Mouse (Mus musculus) midbrain, embryonic 12.5 days (tissue): ENCODE results near the gene Uqcrh. TPM values are rescaled to one million over a fixed set of nuclear protein-coding genes. Genes with fewer than 3 reads are reported as not detected.
A peak's percentile ranks its signal among the peaks of the same experiment; 100 is the strongest.

Experiments used
- ATAC-seq: fragments of 200-750 bp; cut with Nextera tagmentation; 2 replicates; pipeline ENCODE4 v1.8.0; 2017; ENCODE audit warnings: low read depth, moderate TSS enrichment, moderate library complexity; ENCODE audit not compliant: low FRiP score
- H3K27ac ChIP-seq: fragments of 300-500 bp; sonication (generic); replicated peaks from 2 replicates; pipeline ENCODE4 v1.5.1; 2016; ENCODE audit warnings: mild to moderate bottlenecking
- H3K27me3 ChIP-seq: fragments of 300-500 bp; sonication (generic); 2 replicates; pipeline ENCODE4 v1.6.1; 2016; ENCODE audit warnings: mild to moderate bottlenecking
- H3K36me3 ChIP-seq: fragments of 300-500 bp; sonication (generic); 2 replicates; pipeline ENCODE4 v1.6.1; 2016
- H3K4me1 ChIP-seq: fragments of 300-500 bp; sonication (generic); 2 replicates; pipeline ENCODE4 v1.6.1; 2016
- H3K4me2 ChIP-seq: fragments of 300-500 bp; sonication (generic); replicated peaks from 2 replicates; pipeline ENCODE4 v1.6.1; 2016; ENCODE audit warnings: mild to moderate bottlenecking, moderate library complexity
- H3K4me3 ChIP-seq: fragments of 300-500 bp; sonication (generic); 2 replicates; pipeline ENCODE4 v1.5.1; 2016; ENCODE audit warnings: mild to moderate bottlenecking
- H3K9ac ChIP-seq: fragments of 300-500 bp; sonication (generic); replicated peaks from 2 replicates; pipeline ENCODE4 v1.6.1; 2016; ENCODE audit warnings: mild to moderate bottlenecking, moderate library complexity
- H3K9me3 ChIP-seq: fragments of 300-500 bp; sonication (generic); 2 replicates; pipeline ENCODE4 v1.6.1; 2016; ENCODE audit warnings: mild to moderate bottlenecking
- WGBS: fragments of 180-500 bp; shearing (Covaris S2); methylation state at CpG from one replicate; pipeline ENCODE4 v1.1.7; 2016; 5-methylcytosine and 5-hydroxymethylcytosine counted together
- polyA plus RNA-seq: library from polyadenylated mRNA; unstranded; fragments of >200 nt; fragmentation: Nextera tagmentation; extraction: Ambion mirVana; gene quantifications from 2 replicates; pipeline ENCODE4 v1.2.1, GENCODE M21; 2016

Gene Uqcrh
- polyA plus RNA-seq, 1 experiment from 2014 or later = 380 TPM

DNA sequence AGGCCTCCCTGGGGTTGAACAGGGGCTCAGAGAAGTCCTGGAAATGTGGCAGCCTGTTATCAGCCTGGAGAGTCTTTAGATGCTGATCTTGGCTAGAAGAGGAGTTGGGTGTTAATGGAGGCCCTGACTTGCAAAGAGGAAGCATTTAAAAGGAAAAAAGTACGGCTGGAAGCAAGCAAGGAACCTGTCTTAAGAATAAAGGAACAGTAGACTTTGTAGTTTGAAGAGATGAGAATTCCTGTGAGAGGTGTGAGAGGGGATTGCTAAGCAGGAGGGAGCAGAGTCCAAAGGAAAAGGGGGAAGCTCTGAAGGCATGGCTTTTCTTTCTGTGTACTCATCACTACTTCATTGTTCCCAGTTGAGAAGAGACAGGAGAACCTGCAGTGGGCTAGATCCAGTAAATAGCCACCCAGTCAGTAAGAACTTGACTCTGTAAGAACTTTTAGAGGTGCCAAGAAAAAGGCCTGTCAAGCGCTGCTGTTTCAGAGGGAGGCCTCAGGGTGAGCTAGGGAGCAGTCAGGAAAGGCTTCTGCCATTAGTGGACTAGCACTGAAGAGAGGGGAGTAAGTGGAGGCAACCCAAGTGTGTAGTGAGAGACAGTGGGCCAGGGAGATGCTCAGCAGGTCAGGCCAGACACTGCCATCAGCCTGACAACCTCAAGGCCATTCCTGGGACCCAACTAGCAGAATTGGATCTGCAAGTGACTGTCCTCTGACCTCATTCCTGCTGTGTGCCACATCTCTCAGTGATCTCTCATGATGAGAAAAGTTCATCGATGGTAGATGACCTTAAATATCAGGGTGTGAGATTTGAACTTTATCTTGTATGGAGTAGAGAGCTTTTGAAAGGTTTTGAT lies 2.6 kb upstream of the Uqcrh start:
- no peaks in the 10 kb centered on the region for H3K27me3 ChIP-seq
- H3K4me1 ChIP-seq = peaks cover 29% of the 10 kb centered on the region
- H3K36me3 ChIP-seq = peaks cover 26% of the 10 kb centered on the region
- H3K9ac ChIP-seq = peak overlapping the region; percentile 94
- H3K27ac ChIP-seq = peak overlapping the region; percentile 98; the same call in 1 of the 2 replicates
- no peaks in the 10 kb centered on the region for H3K9me3 ChIP-seq
- H3K4me2 ChIP-seq = peak overlapping the region; percentile 95
- no peak for ATAC-seq
- peak overlapping the region; percentile 74 for H3K4me3 ChIP-seq
- WGBS = 67% methylated on average over 3 of the region's 3 CpGs

- Histone ChIP-seq H3K4me1 (peaks cover 29% of the 10 kb centered on the region), H3K27ac (peak overlapping the region; percentile 98), H3K9me3 (no peaks in the 10 kb centered on the region), H3K9ac (peak overlapping the region; percentile 94), H3K4me2 (peak overlapping the region; percentile 95), H3K4me3 (peak overlapping the region; percentile 74), H3K36me3 (peaks cover 25% of the 10 kb centered on the region), H3K27me3 (no peaks in the 10 kb centered on the region)
- peak; percentile 17 for ATAC-seq
- WGBS = 2% methylated on average over 37 of the region's 37 CpGs
Measured at GRCm38 (mm10) chr4:116076369-116077231, 1.7 kb upstream of the Uqcrh start.

GRCm38 (mm10) chr4:116075631-116076368 lies 929 bp upstream of the Uqcrh start:
- Histone ChIP-seq H3K9me3 (no peaks in the 10 kb centered on the region), H3K4me3 (peak overlapping the region; percentile 74), H3K27me3 (no peaks in the 10 kb centered on the region), H3K4me1 (peaks cover 29% of the 10 kb centered on the region), H3K36me3 (peaks cover 17% of the 10 kb centered on the region), H3K27ac (peak overlapping the region; percentile 98), H3K9ac (peak overlapping the region; percentile 94), H3K4me2 (peak overlapping the region; percentile 95)
- WGBS = under 1% methylated on average over 61 of the region's 77 CpGs
- peak; percentile 80 for ATAC-seq

DNA sequence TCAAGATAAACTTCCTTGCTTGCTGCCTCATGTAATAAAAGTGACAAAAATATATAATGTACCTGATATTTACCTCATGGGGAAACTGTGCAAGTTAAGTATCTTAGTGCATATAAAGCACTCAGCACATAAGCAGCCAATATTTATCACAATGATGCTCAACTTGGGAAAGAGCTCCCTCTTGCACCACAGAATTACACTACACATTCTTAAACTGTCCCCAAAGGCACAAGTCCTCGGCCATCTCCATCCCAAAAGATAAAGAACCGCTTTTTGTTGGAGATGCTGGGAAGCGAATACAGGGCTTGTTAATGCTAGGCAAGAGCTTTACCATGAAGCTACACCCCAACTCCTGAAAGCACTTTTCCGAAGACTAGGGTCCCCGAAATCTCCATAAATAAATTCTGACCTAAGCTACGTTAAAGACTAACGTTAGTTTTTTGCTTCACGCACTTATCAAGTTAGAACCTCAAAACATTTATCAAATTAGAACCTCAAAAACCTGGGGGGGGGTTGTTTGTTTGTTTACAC lies 661 bp downstream of the Uqcrh start:
- Histone ChIP-seq H3K4me2 (peak overlapping the region; percentile 95), H3K4me3 (peak overlapping the region; percentile 74), H3K27ac (no peak overlapping the region), H3K9ac (peak overlapping the region; percentile 94), H3K4me1 (peaks cover 29% of the 10 kb centered on the region), H3K9me3 (no peaks in the 10 kb centered on the region), H3K36me3 (peaks cover 14% of the 10 kb centered on the region), H3K27me3 (no peaks in the 10 kb centered on the region)
- ATAC-seq = no peak
- WGBS = 3% methylated on average over 8 of the region's 8 CpGs

GRCm38 (mm10) chr4:116073146-116073545 lies 1.7 kb downstream of the Uqcrh start:
- H3K27me3 ChIP-seq = no peaks in the 10 kb centered on the region
- H3K9me3 ChIP-seq = no peaks in the 10 kb centered on the region
- H3K9ac ChIP-seq = no peak overlapping the region; the same call in 1 of the 2 replicates
- peaks cover 29% of the 10 kb centered on the region for H3K4me1 ChIP-seq
- ATAC-seq = no peak
- H3K36me3 ChIP-seq = peaks cover 22% of the 10 kb centered on the region
- H3K4me3 ChIP-seq = no peak overlapping the region
- WGBS = 59% methylated on average over 4 of the region's 4 CpGs
- no peak overlapping the region for H3K27ac ChIP-seq
- H3K4me2 ChIP-seq = peak overlapping the region; percentile 26; the same call in 1 of the 2 replicates

DNA sequence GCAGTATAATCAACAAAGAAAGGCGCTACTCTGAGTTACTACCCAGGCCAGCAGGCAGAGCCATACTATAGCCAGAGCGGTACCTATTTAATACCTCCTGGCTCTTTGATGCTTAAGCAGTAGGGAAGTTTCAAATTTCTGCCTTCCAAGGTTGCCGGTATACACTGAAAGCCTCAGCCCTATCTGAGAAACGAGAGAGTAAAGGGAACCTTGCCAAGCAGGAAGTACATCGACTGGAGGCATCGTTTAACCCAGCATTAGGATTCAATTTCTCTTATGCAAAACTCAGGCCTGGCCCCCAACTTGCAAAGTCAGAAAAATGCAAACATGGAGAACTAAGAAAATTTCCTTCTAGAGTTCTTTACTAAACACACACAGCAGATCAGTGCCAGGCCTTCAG lies 4.8 kb downstream of the Uqcrh start:
- Histone ChIP-seq H3K27me3 (no peaks in the 10 kb centered on the region), H3K4me2 (no peak overlapping the region), H3K9ac (no peak overlapping the region), H3K9me3 (no peaks in the 10 kb centered on the region), H3K4me3 (no peak overlapping the region), H3K4me1 (peaks cover 16% of the 10 kb centered on the region), H3K36me3 (peaks cover 44% of the 10 kb centered on the region), H3K27ac (no peak overlapping the region)
- WGBS = 93% methylated on average over 6 of the region's 6 CpGs
- no peak for ATAC-seq

DNA sequence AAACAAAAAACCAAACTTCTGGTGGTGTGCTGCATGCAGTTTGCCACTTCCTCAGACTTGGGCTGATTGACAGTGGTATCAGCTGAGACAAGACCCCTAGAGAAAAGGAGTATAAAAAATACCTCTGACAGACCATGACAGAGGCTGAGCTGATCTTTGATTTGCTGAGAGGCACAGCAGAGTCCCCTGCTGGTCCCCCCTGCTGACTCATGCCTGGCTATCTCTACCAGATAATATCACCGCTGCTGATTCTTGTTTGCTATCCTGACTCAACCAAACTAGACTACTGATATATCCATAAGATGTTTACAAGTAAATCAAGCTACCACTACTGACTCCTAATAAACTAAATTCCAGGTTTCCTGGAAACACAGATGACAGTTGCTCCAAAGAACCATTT lies 11.0 kb downstream of the Uqcrh start:
- WGBS = 56% methylated on average over 1 of the region's 1 CpGs
- Histone ChIP-seq H3K9ac (no peak overlapping the region), H3K27me3 (no peaks in the 10 kb centered on the region), H3K27ac (no peak overlapping the region), H3K4me2 (no peak overlapping the region), H3K4me1 (no peaks in the 10 kb centered on the region), H3K36me3 (peaks cover 32% of the 10 kb centered on the region), H3K9me3 (no peaks in the 10 kb centered on the region), H3K4me3 (no peak overlapping the region)
- ATAC-seq = no peak

DNA sequence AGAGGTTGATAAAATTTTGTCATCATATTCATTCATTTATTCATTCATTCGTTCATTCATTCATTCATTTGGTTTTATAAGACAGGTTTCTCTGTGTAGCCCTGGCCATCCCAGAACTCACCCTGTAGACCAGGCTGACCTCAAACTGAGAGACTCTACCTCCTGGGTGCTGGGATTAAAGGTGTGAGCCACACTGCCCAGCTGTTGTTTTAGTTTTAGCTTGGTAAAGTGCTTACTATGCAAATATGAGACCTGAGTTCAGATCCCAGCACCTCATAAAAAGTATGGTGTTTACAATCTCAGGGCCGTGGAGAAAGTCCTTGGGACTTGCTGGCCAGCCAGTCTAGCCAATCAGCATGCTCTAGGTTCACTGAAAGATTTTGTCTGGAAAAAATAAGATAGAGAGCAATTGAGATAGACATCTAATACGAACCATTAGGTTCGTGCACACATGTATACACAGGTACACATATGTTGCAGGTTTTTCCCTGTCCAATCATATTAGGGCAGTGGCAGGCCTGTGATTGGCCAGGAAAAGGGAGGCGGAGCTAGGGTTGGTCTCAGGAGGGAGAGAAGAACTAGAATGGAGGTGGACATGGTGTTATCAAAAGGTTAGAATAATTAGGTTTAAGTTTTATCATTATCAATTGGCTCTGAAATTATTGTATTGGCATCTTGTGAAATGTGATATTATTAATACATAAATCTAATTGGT lies 15.7 kb downstream of the Uqcrh start:
- no peak; the same call in 1 of the 2 replicates for ATAC-seq
- Histone ChIP-seq H3K9me3 (no peaks in the 10 kb centered on the region), H3K27ac (no peak overlapping the region), H3K4me3 (no peak overlapping the region), H3K36me3 (no peaks in the 10 kb centered on the region), H3K27me3 (no peaks in the 10 kb centered on the region), H3K4me2 (no peak overlapping the region), H3K4me1 (no peaks in the 10 kb centered on the region; the same call in 1 of the 2 replicates), H3K9ac (no peak overlapping the region)
- WGBS = 74% methylated on average over 5 of the region's 5 CpGs

GRCm38 (mm10) chr4:116057559-116057958 lies 17.3 kb downstream of the Uqcrh start:
- no peaks in the 10 kb centered on the region for H3K27me3 ChIP-seq
- H3K4me1 ChIP-seq = peaks cover 6% of the 10 kb centered on the region
- H3K27ac ChIP-seq = no peak overlapping the region
- WGBS = 3% methylated on average over 1 of the region's 1 CpGs
- ATAC-seq = no peak
- H3K9me3 ChIP-seq = no peaks in the 10 kb centered on the region
- H3K36me3 ChIP-seq = no peaks in the 10 kb centered on the region
- H3K9ac ChIP-seq = no peak overlapping the region
- no peak overlapping the region for H3K4me3 ChIP-seq
- H3K4me2 ChIP-seq = no peak overlapping the region

- peaks cover 11% of the 10 kb centered on the region for H3K4me1 ChIP-seq
- peak within 1 kb of the TSS; percentile 87 for H3K4me2 ChIP-seq
- WGBS = under 1% methylated on average over 35 of the region's 35 CpGs
- H3K27ac ChIP-seq = peak within 1 kb of the TSS; percentile 89
- ATAC-seq = peak; percentile 96
- H3K36me3 ChIP-seq = peaks cover 5% of the 10 kb centered on the region; the same call in 1 of the 2 replicates
- no peaks in the 10 kb centered on the region for H3K9me3 ChIP-seq
- peak within 1 kb of the TSS; percentile 55 for H3K4me3 ChIP-seq
- peak within 1 kb of the TSS; percentile 63 for H3K9ac ChIP-seq
- no peaks in the 10 kb centered on the region for H3K27me3 ChIP-seq
Measured at GRCm38 (mm10) chr4:116053399-116053961, 21.4 kb downstream of the Uqcrh start, which contains the start of gene Nsun4. TSS of gene Nsun4 (minus strand) at chr4:116053876.
